Mouse (Mus musculus) heart, postnatal 36 days (tissue): ENCODE data around the gene Myh2. TPM values are rescaled to one million over a fixed set of nuclear protein-coding genes. Genes with fewer than 3 reads are reported as not detected.

Experiments
- DNase-seq, 2 experiments: peaks; one replicate each; pipeline ENCODE4 v3.0.0; 2021 to 2022
- intact Hi-C: fragments of 180-260 bp; cut with DNase I; formaldehyde crosslinking; loops from one replicate; pipeline ENCODE4 v1.15.1; 2025
- total RNA-seq, 2 experiments: library from RNA; stranded (reverse); gene quantifications; 2 replicates each; pipeline ENCODE4 v1.2.3; 2021

Gene Myh2
- total RNA-seq, 2 experiments from 2014 or later, result not detected

DNA sequence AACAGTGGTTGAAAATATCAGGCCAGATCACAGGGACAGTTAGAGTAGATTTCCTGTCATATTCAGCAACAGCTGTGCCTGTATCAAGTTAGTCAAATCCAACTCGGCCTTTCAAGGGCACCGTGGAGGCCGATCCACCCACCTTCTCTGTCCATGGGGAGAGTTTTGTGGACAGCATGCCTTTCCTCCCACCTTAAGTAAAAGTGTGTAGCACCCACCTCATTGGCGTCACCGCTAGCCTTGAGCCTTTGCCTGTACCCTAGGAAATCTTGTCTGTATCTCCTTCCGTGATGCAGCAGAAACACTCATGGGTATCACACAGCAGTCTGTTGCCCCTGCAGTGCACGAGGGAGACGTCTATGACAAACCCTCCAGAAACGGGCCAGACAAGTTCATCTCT lies 66.0 kb downstream of the Myh2 start:
- intact Hi-C loops, result no loop called here
- no peak for DNase-seq

DNA sequence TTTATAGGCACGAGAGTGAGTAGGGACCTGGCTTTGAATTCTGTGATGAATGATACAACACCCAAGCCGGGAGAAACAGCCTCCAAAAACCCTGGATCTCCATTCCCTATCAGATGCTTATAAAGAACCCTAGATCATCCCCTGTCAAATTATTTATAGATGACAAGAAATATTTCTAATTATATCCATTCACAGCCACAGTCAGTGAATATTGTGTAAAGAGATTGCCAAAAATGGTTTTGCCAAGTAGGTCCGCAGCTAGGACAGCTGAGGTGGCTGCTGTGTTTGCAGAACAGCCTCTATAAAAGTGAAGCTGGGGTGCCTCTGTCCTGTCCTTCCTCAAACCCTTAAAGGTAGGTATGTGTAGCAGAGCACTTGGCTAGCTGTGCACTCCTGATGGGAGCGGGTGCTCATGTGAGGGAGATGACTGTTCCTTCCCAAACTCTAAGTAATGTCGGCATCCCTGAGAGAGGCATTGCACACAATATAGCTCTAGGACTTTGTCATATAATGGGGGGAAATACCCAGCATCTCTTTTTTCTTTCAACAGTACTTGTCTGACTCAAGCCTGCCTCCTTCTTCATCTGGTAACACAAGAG lies 66.8 kb downstream of the Myh2 start, which contains the start of gene Myh4:
Myh4 (plus strand) TSS at position 549 of the 599 bp plus-strand sequence.
- DNase-seq, result no peak
- intact Hi-C loops, result no loop called here

DNA sequence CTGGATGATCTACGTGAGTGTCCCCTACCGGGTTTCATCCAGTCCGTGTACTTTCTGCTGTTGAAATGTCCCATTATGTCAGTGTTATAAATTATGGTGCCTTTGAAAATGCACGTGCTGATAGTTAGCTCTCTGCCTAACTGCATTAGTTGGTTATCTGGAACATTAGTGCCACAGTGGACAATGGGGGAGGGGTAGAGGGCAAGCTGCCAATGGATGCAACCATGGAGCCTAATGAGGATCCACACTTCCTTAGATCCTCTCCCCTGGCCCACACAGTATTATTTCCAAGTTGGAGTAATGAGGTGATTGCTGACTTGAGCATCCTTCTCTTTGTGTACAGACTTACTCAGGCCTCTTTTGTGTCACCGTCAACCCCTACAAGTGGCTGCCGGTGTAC lies 70.2 kb downstream of the Myh2 start:
- intact Hi-C loops, result no loop called here
- DNase-seq, result no peak

Other genes with a start within 250 kb of the Myh2 start
- gene Tmem238l, start 214.4 kb upstream of the Myh2 start, total RNA-seq, result not detected
- 1 to 10 TPM; 1.5 to 1.9 TPM for gene Tmem220, start 145.9 kb upstream of the Myh2 start, total RNA-seq
- gene Adprm, start 118.4 kb upstream of the Myh2 start, total RNA-seq, result 10 to 100 TPM; 12.5 to 16.3 TPM
- gene Sco1, start 118.4 kb upstream of the Myh2 start, total RNA-seq, result 10 to 100 TPM; 17.9 to 21.2 TPM
- not detected for gene Myh3, start 92.7 kb upstream of the Myh2 start, total RNA-seq
- gene Myh1, start 29.0 kb downstream of the Myh2 start, total RNA-seq, result not detected
- gene Myh4, start 67.0 kb downstream of the Myh2 start, total RNA-seq, result under 1 TPM in 1 of 2 experiments, not detected in 1; 0.08 TPM
- gene Myh8, start 106.1 kb downstream of the Myh2 start, total RNA-seq, result under 1 TPM; 0.05 to 0.17 TPM
- gene Myh13, start 150.6 kb downstream of the Myh2 start, total RNA-seq, result not detected